Comparison of ENCODE assay signal across 32 mouse cellular contexts in genomic region chr13:30228762-30229161, GRCm38 (mm10).
A peak's percentile ranks its signal among the peaks of the same experiment; 100 is the strongest.
DNase-seq lines count a peak whose midpoint lies in the region; ATAC-seq lines count a peak whose summit lies in the region.
"Had no signal": no experiment of that assay in that cellular context is flagged by ENCODE, and none has a peak within 500 bp of the region (broad histone marks: within the 10 kb centered on the region; RNA-seq: fewer than 3 reads in every experiment).

No protein-coding gene starts in this region.

- no peak overlapping the region for H3K4me2 ChIP-seq in kidney, embryonic 16.5 days (replicated peaks; ENCODE audit: low read depth, low read length)
- H3K4me2 ChIP-seq: embryonic facial prominence, embryonic 12.5 days; forebrain, embryonic 12.5 days; hindbrain, embryonic 12.5 days; intestine, embryonic 15.5 days; limb, embryonic 15.5 days; liver, embryonic 13.5 days; midbrain, embryonic 12.5 days had no signal

- H3K36me3 ChIP-seq in kidney, embryonic 16.5 days (ENCODE audit: insufficient read depth, low read length) = peaks cover 8% of the 10 kb centered on the region
- H3K36me3 ChIP-seq: embryonic facial prominence, embryonic 12.5 days; forebrain, embryonic 12.5 days; hindbrain, embryonic 12.5 days; intestine, embryonic 15.5 days; limb, embryonic 10.5 days; limb, embryonic 15.5 days; liver, embryonic 13.5 days; midbrain, embryonic 12.5 days had no signal

- ATAC-seq in kidney, embryonic 16.5 days (ENCODE audit: low FRiP score, low TSS enrichment) = 0 out of 2 replicates have a peak, but pooled peaks have one; percentile 42
- ATAC-seq: forebrain, postnatal 0 days; hindbrain, postnatal 0 days; intestine, embryonic 15.5 days; lung, postnatal 0 days had no signal

- H3K27ac ChIP-seq in kidney, embryonic 16.5 days (ENCODE audit: low read length) = no peak overlapping the region
- H3K27ac ChIP-seq: embryonic facial prominence, embryonic 12.5 days; forebrain, embryonic 12.5 days; hindbrain, embryonic 12.5 days; hindbrain, postnatal 0 days; intestine, embryonic 15.5 days; limb, embryonic 10.5 days; limb, embryonic 15.5 days; liver, embryonic 13.5 days; midbrain, embryonic 12.5 days had no signal

- no peak overlapping the region for H3K4me3 ChIP-seq in kidney, embryonic 16.5 days (ENCODE audit: low read length)
- H3K4me3 ChIP-seq: embryonic facial prominence, embryonic 12.5 days; erythroblast, embryonic 14.5 days; forebrain, embryonic 12.5 days; hindbrain, embryonic 12.5 days; intestine, embryonic 15.5 days; limb, embryonic 10.5 days; limb, embryonic 15.5 days; liver, embryonic 13.5 days; megakaryocyte, embryonic 14.5 days; midbrain, embryonic 12.5 days had no signal

- no peaks in the 10 kb centered on the region for H3K27me3 ChIP-seq in kidney, embryonic 16.5 days (ENCODE audit: insufficient read depth, low read length)
- H3K27me3 ChIP-seq: embryonic facial prominence, embryonic 12.5 days; forebrain, embryonic 12.5 days; hindbrain, embryonic 12.5 days; intestine, embryonic 15.5 days; limb, embryonic 15.5 days; liver, embryonic 13.5 days; megakaryocyte, embryonic 14.5 days; midbrain, embryonic 12.5 days had no signal

- H3K9ac ChIP-seq in kidney, embryonic 16.5 days (replicated peaks; ENCODE audit: low read length) = no peak overlapping the region
- H3K9ac ChIP-seq: embryonic facial prominence, embryonic 12.5 days; forebrain, embryonic 12.5 days; forebrain, postnatal 0 days; hindbrain, embryonic 12.5 days; intestine, embryonic 15.5 days; limb, embryonic 15.5 days; liver, embryonic 13.5 days; midbrain, embryonic 12.5 days had no signal

- DNase-seq in kidney, adult 11 months = no peak
- peak; percentile 42 for DNase-seq in MN1 (ENCODE audit: low spot score)
- peak; percentile 28 for DNase-seq in brain, adult 2 months (ENCODE audit: low read depth, low spot score)
- no peak for DNase-seq in cerebellum, adult 9-11 months
- no peak for DNase-seq in heart, postnatal 4 days
- no peak for DNase-seq in embryo, embryonic 9.5 days (ENCODE audit: extremely low spot score)
- DNase-seq: adrenal gland, postnatal 10 days; cerebellum, adult 2 months; cerebellum, postnatal 25 days; forebrain, postnatal 0 days; gastrocnemius, postnatal 10 days; heart, postnatal 14 days; kidney, adult 8-10 months; kidney, postnatal 10 days; liver, embryonic 13.5 days; lung, adult 18-20 months; lung, postnatal 4 days; right cerebral cortex, postnatal 14 days; thymus, adult 2 months; thymus, postnatal 36 days had no signal

- H3K4me1 ChIP-seq in kidney, embryonic 16.5 days (ENCODE audit: insufficient read depth, low read length) = peaks cover 10% of the 10 kb centered on the region
- H3K4me1 ChIP-seq: forebrain, embryonic 12.5 days; hindbrain, embryonic 12.5 days; intestine, embryonic 15.5 days; limb, embryonic 15.5 days; liver, embryonic 13.5 days; megakaryocyte, embryonic 14.5 days had no signal

- no peaks in the 10 kb centered on the region for H3K9me3 ChIP-seq in kidney, embryonic 16.5 days (ENCODE audit: low read length)
- H3K9me3 ChIP-seq: embryonic facial prominence, embryonic 12.5 days; forebrain, embryonic 12.5 days; hindbrain, embryonic 12.5 days; intestine, embryonic 15.5 days; limb, embryonic 10.5 days; limb, embryonic 15.5 days; liver, embryonic 13.5 days; midbrain, embryonic 12.5 days had no signal

- WGBS in kidney, embryonic 16.5 days = 51% methylated on average over 5 of the region's 5 CpGs

Comparison
In these comparisons a context has a peak if more than half of its experiments do, and no peak if none do; other contexts are left out.
1. DNase-seq: peak in MN1 (single experiment) and brain, adult 2 months (single experiment); none in kidney, adult 11 months (single experiment), cerebellum, adult 9-11 months (single experiment), heart, postnatal 4 days (single experiment) and embryo, embryonic 9.5 days (single experiment).